Mouse (Mus musculus) E14TG2a.4 (cell line): ENCODE measurements around the gene Myo1d.

ENCODE experiments used
- CTCF ChIP-seq: conservative IDR thresholded peaks from 2 replicates; pipeline ENCODE4 v1.5.1; 2014; ENCODE audit warnings: low read length
- NANOG ChIP-seq: IDR thresholded peaks from 2 replicates; pipeline ENCODE4 v1.6.1; 2014; ENCODE audit warnings: borderline replicate concordance, low read length, mixed read lengths
- POU5F1 ChIP-seq: IDR thresholded peaks from 2 replicates; pipeline ENCODE4 v1.6.1; 2014; ENCODE audit warnings: low read length, borderline replicate concordance

DNA sequence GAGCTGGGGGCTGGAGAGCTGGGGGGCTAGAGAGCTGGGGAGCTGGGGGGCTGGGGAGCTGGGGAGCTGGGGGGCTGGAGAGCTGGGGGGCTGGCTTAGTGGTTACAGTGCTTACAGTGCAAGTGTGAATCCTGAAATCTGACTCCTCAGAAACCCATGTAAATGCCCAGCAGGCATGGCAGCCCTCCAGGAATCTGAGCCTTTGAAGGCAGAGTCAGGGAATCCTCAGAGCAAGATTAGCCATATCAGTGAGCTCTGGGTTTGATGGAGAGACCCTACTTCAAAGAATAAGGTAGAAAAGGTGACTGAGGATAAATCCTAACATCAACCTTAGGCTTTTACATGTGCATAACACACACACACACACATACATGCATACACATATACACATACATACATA, 194.1 kb downstream of the Myo1d start:
- TF ChIP-seq POU5F1 (no peak), CTCF (no peak), NANOG (no peak)
